Mouse (Mus musculus) CH12.LX (cell line): ENCODE measurements around the gene Ntsr1. TPM values are rescaled to one million over a fixed set of nuclear protein-coding genes. Genes with fewer than 3 reads are reported as not detected.

Experiments
- DNase-seq: peaks from one replicate; pipeline ENCODE4 v3.0.0-alpha.2; 2013; ENCODE audit errors: extremely low read depth
- H3K27ac ChIP-seq: 2 replicates; pipeline ENCODE4 v1.5.1; 2012; ENCODE audit warnings: low read depth, mild to moderate bottlenecking, control low read depth, moderate library complexity; ENCODE audit not compliant: insufficient read depth
- H3K27me3 ChIP-seq: replicated peaks from 2 replicates; pipeline ENCODE3; 2012; ENCODE audit warnings: inconsistent platforms
- H3K36me3 ChIP-seq, 2 experiments: replicated peaks in 1 of 2; 2 replicates each; pipeline versions ENCODE3 to v1.6.1; 2012; ENCODE audit warnings: inconsistent platforms in 1 of 2, low read length in 1 of 2, mild to moderate bottlenecking in 1 of 2, mixed read lengths in 1 of 2, moderate library complexity in 1 of 2; ENCODE audit not compliant: control insufficient read depth in 1 of 2, insufficient read depth in 1 of 2
- H3K4me1 ChIP-seq, 2 experiments: 2 replicates each; pipeline ENCODE4 v1.6.1; 2012; ENCODE audit warnings: inconsistent platforms in 1 of 2, moderate library complexity in 1 of 2; ENCODE audit not compliant: insufficient read depth in 2 of 2, control insufficient read depth in 1 of 2
- H3K4me2 ChIP-seq: 2 replicates; pipeline ENCODE4 v1.6.1; 2012; ENCODE audit warnings: low read depth, mild to moderate bottlenecking, control low read depth; ENCODE audit not compliant: poor library complexity, insufficient read depth, severe bottlenecking
- H3K4me3 ChIP-seq, 3 experiments: fragments of 150-350 bp in 1 of 3; sonication (generic) in 1 of 3; replicated peaks in 1 of 3; 2 replicates each; pipeline versions ENCODE3 to v1.5.1; 2011 to 2012; ENCODE audit warnings: low read depth in 2 of 3, low read length in 2 of 3, mild to moderate bottlenecking in 2 of 3, moderate library complexity in 2 of 3, control low read depth in 1 of 3, improper control_type of control experiment in 1 of 3, inconsistent platforms in 1 of 3, mixed read lengths in 1 of 3; ENCODE audit not compliant: poor library complexity in 1 of 3
- H3K79me2 ChIP-seq: replicated peaks from 2 replicates; pipeline ENCODE4 v1.6.1; 2012; ENCODE audit warnings: mild to moderate bottlenecking, moderate library complexity; ENCODE audit not compliant: control insufficient read depth, poor library complexity, insufficient read depth, severe bottlenecking; ENCODE audit errors: extremely low read depth
- H3K9ac ChIP-seq: 2 replicates; pipeline ENCODE4 v1.6.1; 2012; ENCODE audit warnings: low read depth, mild to moderate bottlenecking, control low read depth, moderate library complexity; ENCODE audit not compliant: insufficient read depth
- H3K9me3 ChIP-seq: replicated peaks from 2 replicates; pipeline ENCODE3; 2012; ENCODE audit warnings: low read length, inconsistent platforms, mixed read lengths
- BHLHE40 ChIP-seq: IDR thresholded peaks from 2 replicates; pipeline ENCODE4 v1.6.1; 2011; ENCODE audit warnings: mild to moderate bottlenecking, low read depth, low read length, improper control_type of control experiment
- CHD1 ChIP-seq: IDR thresholded peaks from 2 replicates; pipeline ENCODE4 v1.6.1; 2012; ENCODE audit warnings: low read depth, low read length, improper control_type of control experiment, inconsistent platforms
- GABPA ChIP-seq: IDR thresholded peaks from 2 replicates; pipeline ENCODE4 v1.6.1; 2012; ENCODE audit warnings: low read depth, low read length, improper control_type of control experiment, inconsistent platforms; ENCODE audit not compliant: insufficient replicate concordance
- HCFC1 ChIP-seq: IDR thresholded peaks from 2 replicates; pipeline ENCODE4 v1.6.1; 2012; ENCODE audit warnings: low read depth, mild to moderate bottlenecking, inconsistent platforms, low read length, improper control_type of control experiment
- JUND ChIP-seq: conservative IDR thresholded peaks from 2 replicates; pipeline ENCODE4 v1.6.1; 2011; ENCODE audit warnings: low read depth, low read length, improper control_type of control experiment
- KAT2A ChIP-seq: IDR thresholded peaks from 2 replicates; pipeline ENCODE4 v1.6.1; 2012; ENCODE audit warnings: low read length, improper control_type of control experiment, inconsistent platforms; ENCODE audit not compliant: insufficient replicate concordance
- MAZ ChIP-seq: IDR thresholded peaks from 2 replicates; pipeline ENCODE4 v1.6.1; 2012; ENCODE audit warnings: low read depth, mild to moderate bottlenecking, inconsistent platforms, low read length, improper control_type of control experiment, moderate library complexity
- MYC ChIP-seq: IDR thresholded peaks from 2 replicates; pipeline ENCODE4 v1.6.1; 2011; ENCODE audit warnings: low read depth, mild to moderate bottlenecking, improper control_type of control experiment, low read length
- PAX5 ChIP-seq: IDR thresholded peaks from 2 replicates; pipeline ENCODE4 v1.6.1; 2012; ENCODE audit warnings: low read length, inconsistent platforms, mixed read lengths
- RCOR1 ChIP-seq: conservative IDR thresholded peaks from 2 replicates; pipeline ENCODE4 v1.6.1; 2012; ENCODE audit warnings: low read depth, mild to moderate bottlenecking, inconsistent platforms, low read length, improper control_type of control experiment
- USF1 ChIP-seq: IDR thresholded peaks from 2 replicates; pipeline ENCODE4 v1.6.1; 2014; ENCODE audit warnings: low read depth, mild to moderate bottlenecking, inconsistent platforms, low read length, improper control_type of control experiment
- ZKSCAN1 ChIP-seq: IDR thresholded peaks from 2 replicates; pipeline ENCODE4 v1.6.1; 2012; ENCODE audit warnings: low read depth, inconsistent platforms, low read length, improper control_type of control experiment, borderline replicate concordance
- ZMIZ1 ChIP-seq: IDR thresholded peaks from 2 replicates; pipeline ENCODE4 v1.6.1; 2012; ENCODE audit warnings: low read depth, mild to moderate bottlenecking, inconsistent platforms, low read length, improper control_type of control experiment
- ZNF384 ChIP-seq: IDR thresholded peaks from 2 replicates; pipeline ENCODE4 v1.6.1; 2012; ENCODE audit warnings: low read depth, low read length, improper control_type of control experiment, inconsistent platforms
- dilution Hi-C: fragments of 300-500 bp; cut with MboI; formaldehyde crosslinking; loops from 2 replicates; pipeline ENCODE4 v1.14.3; 2020; ENCODE audit warnings: low sequenced_read_pairs; ENCODE audit not compliant: extremely low pct_unique_long_range_greater_than_20kb, extremely low pct_ligation_motif_present
- in situ Hi-C: fragments of 300-500 bp; cut with MboI; formaldehyde crosslinking; loops from 3 replicates; pipeline ENCODE4 v1.14.3; 2019; ENCODE audit warnings: low sequenced_read_pairs, low pct_ligation_motif_present, low pct_unique_long_range_greater_than_20kb, mixed read lengths
- polyA plus RNA-seq: library from polyadenylated mRNA; unstranded; fragments of >175 nt; gene quantifications from 2 replicates; pipeline ENCODE4 v1.2.1, GENCODE M21; 2012; ENCODE audit warnings: low read depth; ENCODE audit not compliant: insufficient read length
- total RNA-seq, 2 experiments: library from RNA; depleted of rRNA; stranded (reverse); fragments of 300-350 nt in 1 of 2; fragments of >200 nt in 1 of 2; gene quantifications; 2 replicates each; pipeline ENCODE4 v1.2.3; 2012 to 2014

Ntsr1 gene
- total and polyA plus RNA-seq, 3 experiments, result not detected

DNA sequence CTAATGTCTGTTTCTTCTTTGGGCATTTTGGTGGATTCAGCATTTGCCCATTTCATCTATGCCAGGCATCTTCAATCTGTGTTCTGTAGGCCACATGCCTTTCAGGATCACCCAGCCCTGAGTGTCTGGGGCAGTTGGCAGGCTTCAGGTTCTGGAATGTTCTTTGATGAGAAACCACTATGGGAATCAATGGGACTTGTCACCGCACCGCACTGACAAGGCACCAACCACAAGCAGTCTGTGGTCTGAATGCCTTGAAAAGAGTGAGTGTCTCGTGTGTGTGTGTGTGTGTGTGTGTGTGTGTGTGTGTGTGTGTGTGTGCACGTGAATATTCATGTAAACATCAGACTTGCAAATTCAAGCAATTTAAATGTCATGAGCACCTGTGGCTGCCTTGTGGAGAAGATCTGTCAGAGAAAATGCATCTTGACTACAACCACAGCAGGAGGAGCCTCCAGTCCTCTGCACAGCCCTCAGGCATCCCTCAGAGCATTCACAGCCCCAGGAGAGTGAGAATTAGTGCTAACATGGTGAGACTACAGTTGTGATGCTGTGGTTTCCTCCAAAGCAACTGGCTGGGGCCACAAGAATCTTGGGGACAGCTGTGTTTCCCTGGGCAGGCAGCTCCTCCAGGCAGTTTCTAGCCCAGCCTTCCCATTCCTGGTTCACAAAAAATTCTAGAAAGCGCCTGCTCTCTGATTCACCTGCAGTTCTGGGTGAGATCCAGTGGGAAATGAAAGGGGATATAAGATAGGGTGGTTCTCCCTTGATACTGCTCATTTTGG is 21.9 kb downstream of the Ntsr1 start:
- Histone ChIP-seq H3K27ac (no peak overlapping the region), H3K79me2 (no peaks in the 10 kb centered on the region), H3K9ac (no peak overlapping the region), H3K4me3 (no peak overlapping the region), H3K4me2 (no peak overlapping the region), H3K27me3 (peaks cover 21% of the 10 kb centered on the region), H3K4me1 (no peaks in the 10 kb centered on the region), H3K36me3 (no peaks in the 10 kb centered on the region), H3K9me3 (no peaks in the 10 kb centered on the region)
- 0 out of 2 replicates have a peak, but pooled peaks have one; percentile 7 for TF ChIP-seq BHLHE40
- no peak for TF ChIP-seq ZKSCAN1
- no peak for TF ChIP-seq MAZ
- in situ Hi-C loops, result no loop called here
- dilution Hi-C loops, result no loop called here
- DNase-seq, result no peak

DNA sequence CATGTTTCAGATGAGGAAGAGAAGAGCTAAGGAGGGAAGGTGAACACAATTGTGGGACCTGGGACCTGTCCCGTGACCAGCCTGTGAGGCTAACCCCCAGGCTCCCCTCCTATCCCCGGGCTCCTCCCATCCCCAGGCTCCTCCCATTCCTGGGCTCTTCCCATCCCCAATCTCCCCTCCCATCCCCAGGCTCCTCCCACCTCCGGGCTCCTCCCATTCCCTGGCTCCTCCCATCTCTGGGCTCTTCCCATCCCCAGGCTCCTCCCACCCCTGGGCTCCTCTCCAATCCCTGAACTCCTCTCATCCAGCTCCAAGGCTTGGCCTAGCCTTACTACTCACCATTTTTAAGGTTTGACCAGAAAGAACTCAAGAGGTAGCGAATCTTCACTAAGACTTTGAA is 23.0 kb downstream of the Ntsr1 start:
- peak; percentile 15 for DNase-seq
- H3K4me3 ChIP-seq, result no peak overlapping the region
- H3K79me2 ChIP-seq, result no peaks in the 10 kb centered on the region
- no peaks in the 10 kb centered on the region for H3K36me3 ChIP-seq
- no peaks in the 10 kb centered on the region for H3K9me3 ChIP-seq
- in situ Hi-C loops, result no loop called here
- no peaks in the 10 kb centered on the region for H3K4me1 ChIP-seq
- TF ChIP-seq ZNF384 (no peak), ZMIZ1 (no peak), PAX5 (no peak), MYC (no peak), ZKSCAN1 (no peak), RCOR1 (no peak), BHLHE40 (no peak), GABPA (no peak), USF1 (no peak), KAT2A (no peak), HCFC1 (no peak)
- peaks cover 30% of the 10 kb centered on the region for H3K27me3 ChIP-seq
- H3K4me2 ChIP-seq, result no peak overlapping the region
- dilution Hi-C loops, result no loop called here
- no peak overlapping the region for H3K27ac ChIP-seq
- H3K9ac ChIP-seq, result no peak overlapping the region

DNA sequence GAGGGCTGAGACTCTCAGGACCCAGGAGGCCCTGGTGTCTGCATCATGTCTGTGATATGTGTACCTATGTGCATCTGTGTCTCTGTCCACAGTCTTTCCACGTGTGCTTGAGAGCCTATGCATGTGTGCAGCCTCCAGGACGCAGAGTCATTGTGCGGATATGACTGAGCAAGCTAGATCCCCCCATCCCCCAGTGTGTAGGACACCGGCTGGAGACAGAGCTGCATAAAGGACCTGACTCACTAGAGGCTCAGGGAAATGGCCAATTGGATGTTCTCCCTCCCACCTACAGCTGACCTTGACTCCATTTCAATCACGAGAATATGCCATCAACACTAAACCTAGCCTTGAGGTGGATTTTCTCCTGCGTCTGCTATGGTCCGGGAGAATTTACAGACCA is 27.7 kb downstream of the Ntsr1 start:
- DNase-seq, result no peak
- dilution Hi-C loops, result no loop called here
- peaks cover 47% of the 10 kb centered on the region for H3K27me3 ChIP-seq

More for the DNA sequence above, 27.7 kb downstream of the Ntsr1 start:
- in situ Hi-C loops, result no loop called here
- Histone ChIP-seq H3K9me3 (no peaks in the 10 kb centered on the region), H3K79me2 (no peaks in the 10 kb centered on the region), H3K9ac (no peak overlapping the region), H3K4me3 (no peak overlapping the region), H3K27ac (no peak overlapping the region), H3K36me3 (no peaks in the 10 kb centered on the region), H3K4me2 (no peak overlapping the region), H3K4me1 (no peaks in the 10 kb centered on the region; a peak in 1 of 4 replicates)
- TF ChIP-seq JUND, result no peak
- no peak for TF ChIP-seq CHD1
